Mouse (Mus musculus) urinary bladder, adult 2 months (tissue): Measurements from ENCODE around the gene Vmn2r84. TPM values are rescaled to one million over a fixed set of nuclear protein-coding genes. Genes with fewer than 3 reads are reported as not detected.
"Not testable (repeated sequence)": the region's sequence is repeated elsewhere in the genome, so short reads cannot be mapped to it uniquely, and the experiment has no call there.

Experiments
- DNase-seq: peaks from one replicate; pipeline ENCODE4 v3.0.0; 2022; ENCODE audit warnings: low spot score
- polyA plus RNA-seq: library from polyadenylated mRNA; depleted of rRNA; stranded (reverse); fragments of >200 nt; gene quantifications from 2 replicates; pipeline ENCODE4 v1.2.3, GENCODE M21; 2012; rRNA removed

Gene Vmn2r84
- not detected in 2 replicates for polyA plus RNA-seq

DNA sequence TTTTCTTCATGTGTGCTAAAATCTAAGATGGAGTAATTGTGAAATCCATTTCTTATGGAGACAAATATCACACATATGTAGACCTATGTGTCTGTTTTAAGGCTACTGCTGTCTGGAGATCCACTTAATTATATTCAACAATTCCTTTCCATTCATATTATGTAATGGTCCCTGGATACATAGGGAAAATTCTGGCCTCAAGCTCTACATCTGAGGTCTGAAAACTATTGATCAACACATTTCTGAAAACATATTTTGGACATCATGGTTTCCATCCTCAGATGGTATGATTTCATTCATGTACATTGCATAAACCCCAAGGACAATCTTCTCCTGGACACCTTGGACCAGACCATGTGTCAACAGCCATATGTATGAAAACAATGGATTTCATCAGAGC is at the start of gene Vmn2r84:
TSS of gene Vmn2r84 (minus strand) at position 101 of the 400 bp plus-strand sequence.
- no peak for DNase-seq

DNA sequence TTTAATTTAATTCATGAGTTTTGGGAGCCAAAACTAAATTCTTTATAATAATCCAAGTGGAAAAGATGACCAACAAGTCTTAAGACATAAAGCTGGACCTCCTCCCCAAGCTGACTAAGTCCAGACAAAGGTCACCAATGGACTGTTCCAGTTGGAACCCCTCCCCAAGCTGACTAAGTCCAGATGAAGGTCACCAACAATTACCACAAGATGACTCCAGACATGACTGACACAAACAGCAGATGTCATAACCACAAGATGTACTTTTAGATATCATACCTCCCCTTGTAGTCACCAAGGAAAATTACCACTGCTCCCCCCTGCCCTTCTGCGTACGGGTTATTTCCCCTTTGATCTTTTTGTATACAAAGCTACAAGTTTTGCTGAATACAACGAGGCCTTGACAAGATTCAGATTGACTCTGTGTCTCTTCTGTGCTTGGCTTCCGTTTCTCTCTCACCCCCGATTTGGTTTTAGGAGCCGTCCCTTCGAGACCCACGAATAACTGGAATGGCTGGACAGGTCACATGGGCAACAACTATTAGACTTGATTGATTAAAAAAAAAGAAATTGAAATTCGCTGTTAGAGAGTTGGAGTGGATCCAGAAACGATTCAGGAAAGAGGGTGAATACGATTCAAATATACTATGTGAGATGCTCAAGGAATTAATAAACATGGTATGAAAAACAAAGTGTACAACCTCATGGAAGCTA is 40.2 kb upstream of the Vmn2r84 start:
- DNase-seq, result not testable (repeated sequence)

DNA sequence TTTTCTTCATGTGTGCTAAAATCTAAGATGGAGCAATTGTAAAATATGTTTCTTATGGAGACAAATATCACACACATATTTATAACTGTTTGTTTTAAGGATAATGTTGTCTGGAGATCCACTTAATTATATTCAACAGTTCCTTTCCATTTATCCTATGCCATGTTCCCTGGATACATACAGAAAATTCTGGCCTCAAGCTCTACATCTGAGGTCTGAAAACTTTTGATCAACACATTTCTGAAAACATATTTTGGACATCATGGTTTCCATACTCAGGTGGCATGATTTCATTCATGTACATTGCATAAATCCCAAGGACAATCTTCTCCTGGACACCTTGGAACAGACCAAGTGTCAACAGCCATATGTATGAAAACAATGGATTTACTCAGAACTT is 35.5 kb upstream of the Vmn2r84 start, which contains the start of gene Vmn2r85:
TSS of gene Vmn2r85 (minus strand) at position 101 of the 400 bp plus-strand sequence.
- DNase-seq, result not testable (repeated sequence)

DNA sequence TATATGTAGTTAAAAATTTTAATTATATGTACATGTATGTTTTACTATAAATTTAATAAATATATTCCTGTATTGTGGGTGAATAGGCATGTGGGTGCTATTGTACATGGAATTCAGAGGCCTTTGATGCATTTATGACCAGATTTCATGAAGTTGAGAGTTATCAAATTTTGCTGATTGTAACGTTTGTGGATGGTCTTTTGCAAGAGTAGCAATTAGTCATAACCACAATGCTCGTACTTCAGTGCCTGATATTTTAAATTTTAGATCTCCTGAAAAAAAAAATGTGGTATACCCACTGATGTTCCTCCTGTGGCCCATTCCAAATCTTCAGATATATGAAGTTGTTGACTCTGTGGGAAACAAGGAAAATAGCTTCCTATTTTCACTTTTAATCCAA is 28.2 kb upstream of the Vmn2r84 start:
- DNase-seq, result not testable (repeated sequence)

DNA sequence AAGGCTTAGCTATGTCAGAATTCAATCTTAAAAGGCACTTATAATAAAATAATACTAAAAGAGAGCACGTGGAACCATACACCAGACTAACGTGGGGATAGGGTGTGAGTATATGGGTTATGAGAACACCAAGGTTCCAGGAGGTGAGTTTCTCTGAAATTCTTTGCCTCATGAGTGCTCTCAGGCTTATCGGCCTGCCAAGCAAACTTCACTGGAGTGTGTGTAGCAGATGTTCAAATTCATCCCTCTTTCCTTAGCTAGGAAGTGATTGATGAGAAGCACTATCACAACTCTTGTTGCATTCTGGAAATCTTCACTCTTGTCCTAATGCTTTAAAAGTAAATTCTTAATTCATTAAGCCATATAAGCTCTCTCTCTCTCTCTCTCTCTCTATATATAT is 26.3 kb upstream of the Vmn2r84 start:
- no peak for DNase-seq

DNA sequence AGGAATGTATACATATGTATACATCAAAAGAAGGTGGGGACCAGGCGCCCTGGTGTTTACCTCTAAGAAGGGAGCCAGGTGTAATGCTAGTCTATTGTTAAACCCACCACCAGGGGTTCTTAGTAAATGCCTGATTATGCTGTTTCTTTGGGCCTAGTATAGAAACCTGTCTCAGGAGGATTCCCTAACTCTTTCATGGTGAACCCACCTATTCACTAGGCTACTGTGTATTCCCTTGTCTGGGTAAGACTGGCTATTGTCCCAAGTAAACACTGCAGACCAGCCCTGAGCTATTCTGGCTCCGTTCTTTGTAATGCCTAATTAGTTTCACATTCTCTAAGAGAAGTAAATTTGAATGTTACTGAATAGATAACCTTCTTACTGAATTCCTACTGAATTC is 25.8 kb upstream of the Vmn2r84 start:
- DNase-seq, result not testable (repeated sequence)

DNA sequence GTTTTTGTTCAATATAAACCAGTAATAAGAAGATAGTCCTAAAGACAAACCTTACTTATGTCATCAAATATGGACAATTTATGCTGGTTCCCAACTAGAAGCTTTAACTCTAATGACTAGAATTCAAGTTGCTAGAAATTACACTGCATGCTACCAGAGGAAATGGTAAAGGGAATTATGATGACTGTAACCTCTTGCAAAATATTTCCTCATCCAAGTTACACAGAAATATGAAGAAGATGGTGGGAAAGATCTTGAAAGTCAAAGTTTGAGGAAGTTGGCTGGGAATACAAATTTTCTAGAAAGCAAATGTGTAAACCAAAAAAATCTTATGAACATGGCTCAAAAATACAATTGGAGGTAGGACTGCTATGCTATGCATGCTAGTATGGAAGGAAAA is 22.2 kb upstream of the Vmn2r84 start:
- DNase-seq, result not testable (repeated sequence)

DNA sequence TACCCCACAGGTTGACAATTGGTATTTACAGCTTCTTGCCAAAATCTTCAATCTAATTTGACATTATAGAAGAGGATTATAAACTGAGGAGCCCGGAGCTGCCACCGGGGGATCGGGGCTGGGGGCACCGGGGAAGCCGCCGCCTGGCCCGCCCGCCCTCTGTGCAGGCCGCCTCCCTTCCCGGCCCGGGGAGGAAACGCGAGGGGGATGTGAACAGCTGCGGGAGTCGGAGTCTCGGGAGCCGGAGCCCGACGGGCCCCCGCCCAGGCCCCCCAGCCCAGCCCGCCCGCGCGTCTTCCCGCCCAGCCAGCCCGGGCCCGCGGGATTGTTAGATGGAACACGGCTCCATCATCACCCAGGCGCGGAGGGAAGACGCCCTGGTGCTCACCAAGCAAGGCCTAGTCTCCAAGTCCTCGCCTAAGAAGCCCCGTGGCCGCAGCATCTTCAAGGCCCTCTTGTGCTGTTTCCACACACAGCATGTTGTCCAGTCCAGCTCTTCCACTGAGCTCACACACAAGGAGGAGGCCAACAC is 18.1 kb upstream of the Vmn2r84 start:
- DNase-seq, result not testable (repeated sequence)

DNA sequence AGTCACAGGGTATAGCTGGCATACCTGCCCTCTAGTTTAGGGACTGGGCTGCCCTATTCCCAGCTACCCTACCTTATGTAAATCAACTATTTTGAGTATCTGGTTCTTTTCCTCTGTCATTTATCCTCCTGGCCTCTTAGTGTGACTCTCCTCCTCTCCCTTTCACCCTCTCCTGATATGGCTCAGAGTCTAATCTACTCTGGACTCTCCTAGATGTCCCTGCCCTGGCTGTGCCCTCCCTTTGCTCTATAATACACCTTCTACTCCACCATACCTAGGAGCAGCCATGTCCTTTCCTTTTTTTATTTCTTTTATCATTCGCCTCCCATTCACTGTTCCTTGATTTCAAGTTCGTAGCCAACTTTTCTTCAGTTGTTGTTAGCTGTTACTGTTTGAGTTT is 19.0 kb downstream of the Vmn2r84 start:
- no peak for DNase-seq

DNA sequence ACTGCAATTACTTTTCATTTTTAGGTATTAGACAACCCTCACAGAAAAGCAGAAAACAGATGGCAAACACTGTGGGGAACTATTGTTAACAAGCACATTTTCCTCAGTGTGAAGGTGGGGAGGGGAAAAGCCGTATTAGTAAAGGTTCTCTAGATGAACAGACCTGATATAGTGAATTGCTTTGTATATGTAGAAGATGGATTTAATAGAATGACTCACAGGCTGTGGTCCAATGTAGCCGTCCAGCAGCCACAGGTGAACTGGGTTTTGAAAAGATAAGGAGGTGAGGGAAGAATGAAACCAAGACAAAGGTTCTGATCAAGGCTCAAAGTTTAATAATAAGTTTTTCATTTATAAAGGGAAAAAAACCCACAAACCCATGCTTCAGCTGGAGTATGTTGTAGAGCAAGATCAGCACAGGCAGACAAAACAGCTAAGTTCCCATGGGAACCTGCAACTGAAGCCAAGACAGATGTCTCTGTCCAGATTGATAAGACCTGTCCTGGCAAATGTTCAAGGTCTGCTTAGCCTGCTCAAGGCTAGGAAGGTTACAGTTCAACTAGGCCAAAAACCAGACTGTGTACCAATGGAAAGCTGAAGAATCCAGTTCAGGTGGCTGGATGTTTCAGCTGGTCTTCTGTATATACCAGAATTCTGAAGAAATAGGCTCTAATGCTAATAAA is 21.5 kb downstream of the Vmn2r84 start:
- no peak for DNase-seq

DNA sequence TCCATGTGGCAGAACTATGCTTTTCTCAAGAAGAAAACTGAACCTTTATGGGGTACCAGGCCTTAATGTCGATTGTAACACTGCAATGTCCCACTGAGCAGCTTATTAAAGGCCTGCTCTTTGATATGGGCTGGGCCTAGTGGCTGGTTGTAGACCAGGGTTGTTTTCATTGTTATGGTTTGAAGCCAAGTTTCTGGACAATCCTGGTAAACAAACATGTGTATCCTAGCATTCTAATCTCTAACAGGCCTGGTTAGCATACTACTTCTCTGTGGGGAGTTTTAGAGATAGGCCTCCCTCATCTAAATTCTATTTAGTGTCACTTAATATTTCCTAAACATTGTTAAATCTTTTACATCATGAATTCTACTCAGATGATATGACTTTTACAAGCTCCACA is 22.5 kb downstream of the Vmn2r84 start:
- DNase-seq, result no peak

DNA sequence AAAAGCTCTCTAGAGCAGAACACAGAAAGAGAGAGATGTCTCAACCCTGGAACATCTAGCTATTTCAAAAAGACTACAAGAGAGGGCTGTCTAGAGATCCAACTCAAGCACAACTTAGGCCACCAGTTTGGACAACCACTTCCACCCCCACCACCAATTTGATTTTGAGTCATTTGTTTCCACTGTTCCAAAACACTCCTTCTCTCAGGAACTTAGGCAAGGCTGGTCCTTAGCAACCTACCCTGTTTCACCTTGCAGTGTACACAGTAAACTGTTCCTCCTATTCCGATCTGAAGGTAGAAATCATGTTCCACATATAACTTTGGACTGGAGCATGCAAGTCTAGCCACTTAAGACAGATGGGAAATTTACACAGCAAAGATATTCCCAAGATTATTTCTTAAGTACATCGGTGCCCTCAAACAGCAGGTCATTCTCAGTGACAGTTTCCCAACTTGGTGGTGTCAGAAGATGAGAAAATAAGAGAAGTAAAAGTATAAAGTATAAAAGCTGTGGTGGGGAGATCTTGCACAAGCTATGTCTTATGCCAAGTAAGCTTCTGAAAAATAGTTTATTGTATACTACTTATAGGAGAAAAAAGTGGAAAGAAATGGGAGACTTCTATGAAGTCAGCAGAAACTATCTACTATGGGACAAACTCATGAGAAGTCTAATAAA is 24.0 kb downstream of the Vmn2r84 start:
- no peak for DNase-seq

DNA sequence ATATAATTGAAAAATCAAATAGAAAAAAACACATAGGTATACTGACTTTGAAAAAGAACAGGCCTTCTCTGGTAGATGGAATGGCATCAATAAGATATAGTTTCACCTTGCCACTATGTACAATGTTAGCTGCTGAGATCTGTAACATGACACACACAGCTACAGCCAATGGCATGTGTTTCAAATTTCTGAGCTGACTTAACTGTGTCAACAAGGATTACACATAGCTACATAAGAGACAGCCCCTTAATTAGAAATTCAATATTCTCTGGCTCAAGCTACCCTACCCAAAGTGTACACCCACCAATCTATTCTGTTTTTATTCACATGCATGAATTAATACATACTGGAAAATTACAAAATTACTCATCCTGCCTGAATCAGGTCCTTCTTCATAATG is 25.7 kb downstream of the Vmn2r84 start:
- no peak for DNase-seq

DNA sequence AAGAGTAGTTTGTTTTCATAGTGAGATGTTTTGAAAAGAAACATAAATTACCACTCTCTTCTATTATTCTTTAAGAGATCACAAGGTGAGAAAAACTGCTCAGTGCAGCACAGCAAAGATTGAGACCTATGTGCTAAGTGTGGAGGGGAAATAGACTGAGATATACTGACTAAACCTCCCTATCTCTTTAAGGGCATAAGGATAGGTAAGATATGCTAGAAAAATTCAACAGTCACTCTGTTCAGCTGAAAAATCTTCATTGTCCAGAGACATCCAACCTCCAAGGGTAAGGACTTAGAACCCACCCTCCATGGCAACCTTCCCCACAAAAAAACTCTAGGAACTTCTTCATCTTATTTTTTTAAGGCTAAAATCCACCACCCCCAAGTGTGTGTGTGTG is 29.4 kb downstream of the Vmn2r84 start:
- no peak for DNase-seq

DNA sequence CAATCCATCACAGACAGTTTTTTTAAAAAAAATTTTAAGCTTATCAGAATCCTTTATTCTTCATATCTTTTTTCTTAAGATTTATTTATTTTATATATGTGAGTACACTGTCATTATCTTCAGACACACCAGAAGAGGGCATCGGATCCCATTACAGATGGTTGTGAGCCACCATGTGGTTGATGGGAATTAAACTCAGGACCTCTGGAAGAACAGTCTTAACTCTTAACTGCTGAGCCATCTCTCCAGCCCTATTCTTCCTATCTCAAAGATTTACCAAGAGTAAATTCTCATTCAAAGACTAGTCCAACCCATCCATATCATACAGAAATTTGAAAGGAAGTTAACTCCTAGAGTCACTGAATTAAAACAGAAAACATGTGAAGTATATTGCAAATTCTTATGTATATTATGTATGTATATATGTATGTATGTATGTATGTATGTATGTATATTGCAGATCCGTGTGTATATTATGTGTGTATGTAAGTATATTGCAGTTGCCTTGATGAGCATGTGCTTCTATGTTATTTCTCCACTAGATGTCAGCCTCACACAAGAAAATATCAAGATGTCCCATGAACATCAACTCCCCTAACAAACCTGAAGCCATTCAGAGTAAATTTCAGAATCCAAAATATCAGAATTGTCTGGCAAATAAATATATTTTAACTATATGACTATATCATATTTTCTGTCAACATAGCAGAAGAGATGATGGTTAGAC is 30.5 kb downstream of the Vmn2r84 start:
- no peak for DNase-seq

DNA sequence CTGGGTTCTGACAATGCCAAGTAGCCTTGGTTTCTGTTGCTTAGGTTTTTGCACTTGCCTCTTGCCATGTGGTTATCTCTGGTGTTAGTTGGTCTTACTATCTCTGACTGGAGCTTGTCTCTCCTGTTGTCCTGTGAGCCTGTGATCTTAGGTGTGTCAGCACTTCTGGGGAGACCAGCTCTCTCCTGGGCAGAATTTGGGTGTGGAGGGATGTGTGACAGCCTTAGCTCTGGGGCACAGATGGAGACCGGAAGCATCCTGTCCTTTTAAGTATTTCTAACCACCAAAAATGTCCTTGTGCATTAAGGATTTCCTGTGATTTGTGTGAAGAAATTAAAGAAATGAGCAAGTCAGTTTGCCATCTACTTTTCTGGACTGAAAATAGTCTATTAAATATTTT is 50.1 kb downstream of the Vmn2r84 start:
- DNase-seq, result no peak

DNA sequence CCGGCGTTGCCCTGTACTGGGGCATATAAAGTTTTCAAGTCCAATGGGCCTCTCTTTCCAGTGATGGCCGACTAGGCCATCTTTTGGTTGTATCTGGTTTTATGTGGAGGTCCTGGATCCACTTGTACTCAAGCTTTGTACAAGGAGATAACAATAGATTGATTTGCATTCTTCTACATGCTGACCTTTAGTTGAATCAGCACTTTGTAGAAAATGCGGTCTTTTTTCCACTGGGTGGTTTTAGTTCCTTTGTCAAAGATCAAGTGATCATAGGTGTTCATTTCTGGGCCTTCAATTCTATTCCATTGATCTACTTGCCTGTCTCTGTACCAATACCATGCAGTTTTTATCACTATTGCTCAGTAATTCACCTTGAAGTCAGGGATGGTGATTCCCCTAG is 54.1 kb downstream of the Vmn2r84 start:
- DNase-seq, result not testable (repeated sequence)

DNA sequence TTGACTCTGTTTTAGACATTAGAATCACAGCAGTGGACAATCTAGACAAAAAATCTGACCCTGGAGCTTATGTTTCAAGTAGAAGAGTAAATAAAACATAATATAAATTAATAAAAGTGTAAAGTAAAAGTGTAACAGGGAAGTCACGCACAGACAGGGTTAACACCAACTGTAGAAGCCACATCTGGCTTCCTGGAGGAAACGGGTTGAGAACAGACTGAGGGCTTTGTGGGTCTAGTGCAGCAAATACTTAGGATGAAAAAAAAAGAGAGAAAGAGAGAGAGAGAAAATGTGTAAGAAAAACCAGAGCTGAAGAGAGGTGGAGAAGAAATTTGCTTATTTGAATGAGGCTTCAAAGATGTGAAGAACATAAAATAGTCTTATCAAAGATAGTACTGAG is 56.6 kb downstream of the Vmn2r84 start:
- DNase-seq, result no peak

DNA sequence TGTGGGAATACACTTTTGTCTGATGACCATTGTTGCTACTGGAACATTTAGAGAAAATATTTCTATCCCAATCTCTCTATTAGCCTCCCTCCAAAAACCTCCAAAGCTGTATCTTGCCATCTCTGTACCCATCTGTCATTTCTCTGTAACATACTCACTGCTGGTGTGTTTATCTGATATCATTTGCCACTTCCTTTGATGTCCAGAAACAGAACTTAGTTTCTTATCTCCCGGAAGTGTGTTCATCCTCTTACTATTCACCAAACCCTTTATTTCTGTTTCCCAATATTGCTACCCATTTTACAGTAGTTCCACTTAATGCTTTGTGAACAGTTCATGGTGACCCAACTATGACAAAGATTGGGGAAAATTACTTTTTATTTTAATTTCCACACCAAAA is 57.7 kb downstream of the Vmn2r84 start:
- no peak for DNase-seq

DNA sequence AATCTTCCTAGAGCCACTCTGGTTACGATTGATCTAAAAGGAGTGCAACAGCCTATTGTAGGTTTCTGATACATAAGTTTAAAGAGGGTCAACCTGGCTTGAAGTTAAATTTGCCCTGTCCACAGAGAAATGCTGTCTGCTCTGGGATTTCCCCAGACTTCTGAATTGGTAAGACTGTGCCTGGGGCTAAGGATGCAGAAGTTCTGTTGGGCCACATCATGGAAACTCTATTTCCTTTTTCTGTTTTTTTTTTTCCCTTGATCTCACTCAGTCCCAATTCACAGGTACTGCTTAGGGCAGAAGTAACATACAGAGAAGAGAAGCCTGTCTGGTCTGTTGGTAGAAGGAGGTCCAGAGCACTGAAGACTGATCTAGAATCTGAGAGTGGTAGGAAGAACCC is 63.4 kb downstream of the Vmn2r84 start:
- DNase-seq, result no peak
